Mouse (Mus musculus) intestine, embryonic 14.5 days (tissue): Measurements from ENCODE around the gene Srebf1. TPM values are rescaled to one million over a fixed set of nuclear protein-coding genes. Genes with fewer than 3 reads are reported as not detected.
A peak's percentile ranks its signal among the peaks of the same experiment; 100 is the strongest.

Source experiments
- ATAC-seq: fragments of 200-750 bp; cut with Nextera tagmentation; replicated peaks from 2 replicates; pipeline ENCODE4 v1.8.0; 2017; ENCODE audit warnings: low read depth, moderate number of reproducible peaks, moderate TSS enrichment, moderate library complexity; ENCODE audit not compliant: low FRiP score, low TSS enrichment
- DNase-seq: peaks from one replicate; pipeline ENCODE4 v3.0.0-alpha.2; 2018; ENCODE audit warnings: low spot score
- H3K27ac ChIP-seq: fragments of 300-500 bp; sonication (generic); 2 replicates; pipeline ENCODE4 v1.5.1; 2014; ENCODE audit warnings: low read depth, mild to moderate bottlenecking, control low read depth
- H3K27me3 ChIP-seq: fragments of 300-500 bp; sonication (generic); replicated peaks from 2 replicates; pipeline ENCODE4 v1.6.1; 2014; ENCODE audit warnings: low read length, control low read depth; ENCODE audit not compliant: control insufficient read depth, insufficient read depth
- H3K36me3 ChIP-seq: fragments of 300-500 bp; sonication (generic); 2 replicates; pipeline ENCODE4 v1.6.1; 2014; ENCODE audit warnings: low read length, control low read depth; ENCODE audit not compliant: control insufficient read depth, insufficient read depth
- H3K4me1 ChIP-seq: fragments of 300-500 bp; sonication (generic); replicated peaks from 2 replicates; pipeline ENCODE4 v1.6.1; 2014; ENCODE audit warnings: low read length, control low read depth, mixed read lengths; ENCODE audit not compliant: control insufficient read depth, insufficient read depth
- H3K4me2 ChIP-seq: fragments of 300-500 bp; sonication (generic); 2 replicates; pipeline ENCODE4 v1.6.1; 2014; ENCODE audit warnings: low read length
- H3K4me3 ChIP-seq: fragments of 300-500 bp; sonication (generic); 2 replicates; pipeline ENCODE4 v1.5.1; 2014; ENCODE audit warnings: low read depth, low read length, control low read depth, mixed read lengths
- H3K9ac ChIP-seq: fragments of 300-500 bp; sonication (generic); 2 replicates; pipeline ENCODE4 v1.6.1; 2014; ENCODE audit warnings: mild to moderate bottlenecking, low read length
- H3K9me3 ChIP-seq: fragments of 300-500 bp; sonication (generic); 2 replicates; pipeline ENCODE4 v1.6.1; 2016; ENCODE audit warnings: low read length, control low read depth; ENCODE audit not compliant: control insufficient read depth
- WGBS: fragments of 180-500 bp; shearing (Covaris S2); extraction: QIAGEN DNeasy Blood & Tissue Kit; methylation state at CpG from one replicate; pipeline ENCODE4 v1.1.7; 2014; 5-methylcytosine and 5-hydroxymethylcytosine counted together
- polyA plus RNA-seq: library from polyadenylated mRNA; unstranded; fragments of >200 nt; fragmentation: Nextera tagmentation; extraction: Ambion mirVana; gene quantifications from 2 replicates; pipeline ENCODE4 v1.2.1, GENCODE M21; 2014

Gene Srebf1
- polyA plus RNA-seq, 1 experiment from 2014 or later: 97.7 TPM

DNA sequence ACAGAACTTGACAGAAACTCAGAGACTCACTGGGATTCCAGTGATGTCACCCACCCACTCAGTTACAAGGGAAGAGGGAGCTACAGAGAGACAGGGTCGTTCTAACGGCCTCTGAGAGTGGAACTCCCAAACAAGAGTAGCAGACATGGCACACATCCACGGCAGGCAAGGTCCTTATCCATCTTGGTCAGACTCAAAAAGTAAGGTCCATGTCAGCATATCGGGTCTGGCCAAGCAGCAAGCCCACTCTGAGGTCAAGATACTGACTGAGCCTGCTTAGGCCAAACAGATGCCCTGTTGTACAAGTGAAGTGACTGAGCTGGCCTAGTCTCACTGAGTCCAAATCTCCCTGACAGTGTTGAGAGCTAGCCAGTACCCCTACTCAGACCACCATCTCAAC is 13.7 kb downstream of the Srebf1 start:
- no peaks in the 10 kb centered on the region for H3K27me3 ChIP-seq
- H3K9ac ChIP-seq: peak overlapping the region; percentile 47
- peak overlapping the region; percentile 37; the same call in 1 of the 2 replicates for H3K4me3 ChIP-seq
- no peaks in the 10 kb centered on the region for H3K9me3 ChIP-seq
- ATAC-seq: no peak
- H3K36me3 ChIP-seq: peaks cover 34% of the 10 kb centered on the region
- H3K4me2 ChIP-seq: peak overlapping the region; percentile 69
- peaks cover 45% of the 10 kb centered on the region for H3K4me1 ChIP-seq
- no peak for DNase-seq
- no peak overlapping the region; the same call in 1 of the 2 replicates for H3K27ac ChIP-seq
- WGBS: 33% methylated on average over 4 of the region's 4 CpGs

- Histone ChIP-seq H3K9ac (no peak overlapping the region; the same call in 1 of the 2 replicates), H3K36me3 (peaks cover 40% of the 10 kb centered on the region), H3K27ac (no peak overlapping the region; the same call in 1 of the 2 replicates), H3K27me3 (no peaks in the 10 kb centered on the region), H3K4me2 (peak overlapping the region; percentile 69), H3K9me3 (no peaks in the 10 kb centered on the region), H3K4me3 (0 out of 2 replicates have a peak overlapping the region, but pooled peaks have one; percentile 10), H3K4me1 (peaks cover 45% of the 10 kb centered on the region)
- no peak for DNase-seq
- WGBS: 62% methylated on average over 6 of the region's 6 CpGs
- no peak for ATAC-seq
Measured at GRCm38 (mm10) chr11:60208201-60208600, 14.2 kb downstream of the Srebf1 start.

DNA sequence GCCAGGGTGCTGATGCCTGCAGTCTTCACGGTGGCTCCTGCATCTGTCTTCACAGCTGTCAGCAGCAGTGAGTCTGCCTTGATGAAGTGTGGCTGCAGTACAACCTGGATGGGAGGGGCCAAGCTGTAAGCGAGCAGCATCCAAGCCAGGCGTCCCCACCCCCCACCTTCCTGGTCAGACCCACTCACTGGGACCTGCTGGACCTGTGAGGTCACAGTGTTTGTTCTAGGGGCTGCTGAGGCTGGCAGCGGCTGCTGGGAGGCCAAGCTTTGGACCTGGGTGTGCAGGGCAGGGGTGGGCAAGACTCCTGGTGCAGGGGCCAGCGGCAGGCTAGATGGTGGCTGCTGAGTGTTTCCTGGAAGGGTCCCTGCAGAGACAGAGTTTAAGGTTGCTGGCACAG is 16.2 kb downstream of the Srebf1 start:
- H3K27me3 ChIP-seq: no peaks in the 10 kb centered on the region
- H3K4me3 ChIP-seq: no peak overlapping the region
- 50% methylated on average over 5 of the region's 5 CpGs for WGBS
- peaks cover 59% of the 10 kb centered on the region for H3K36me3 ChIP-seq
- no peak overlapping the region for H3K27ac ChIP-seq
- peaks cover 30% of the 10 kb centered on the region for H3K4me1 ChIP-seq
- DNase-seq (no peak), ATAC-seq (no peak)
- no peaks in the 10 kb centered on the region for H3K9me3 ChIP-seq
- no peak overlapping the region for H3K4me2 ChIP-seq
- H3K9ac ChIP-seq: no peak overlapping the region

- no peaks in the 10 kb centered on the region for H3K9me3 ChIP-seq
- 83% methylated on average over 12 of the region's 12 CpGs for WGBS
- H3K36me3 ChIP-seq: peaks cover 71% of the 10 kb centered on the region
- DNase-seq (no peak), ATAC-seq (no peak)
- peaks cover 21% of the 10 kb centered on the region for H3K4me1 ChIP-seq
- no peak overlapping the region for H3K4me3 ChIP-seq
- H3K27me3 ChIP-seq: no peaks in the 10 kb centered on the region
- H3K27ac ChIP-seq: no peak overlapping the region
- H3K4me2 ChIP-seq: no peak overlapping the region
- H3K9ac ChIP-seq: no peak overlapping the region
Measured at GRCm38 (mm10) chr11:60205026-60205425, 17.4 kb downstream of the Srebf1 start.

GRCm38 (mm10) chr11:60202710-60203638 is 19.4 kb downstream of the Srebf1 start:
- no peak for ATAC-seq
- Histone ChIP-seq H3K27me3 (no peaks in the 10 kb centered on the region), H3K9ac (no peak overlapping the region), H3K9me3 (no peaks in the 10 kb centered on the region), H3K4me2 (no peak overlapping the region), H3K27ac (no peak overlapping the region), H3K4me1 (peaks cover under 1% of the 10 kb centered on the region; the same call in 1 of the 2 replicates), H3K4me3 (no peak overlapping the region), H3K36me3 (peaks cover 89% of the 10 kb centered on the region)
- no peak for DNase-seq
- 91% methylated on average over 26 of the region's 26 CpGs for WGBS

GRCm38 (mm10) chr11:60200384-60200783 is 22.0 kb downstream of the Srebf1 start:
- no peak overlapping the region for H3K4me2 ChIP-seq
- no peaks in the 10 kb centered on the region for H3K9me3 ChIP-seq
- no peaks in the 10 kb centered on the region; the same call in 1 of the 2 replicates for H3K4me1 ChIP-seq
- DNase-seq (no peak), ATAC-seq (no peak)
- no peaks in the 10 kb centered on the region for H3K27me3 ChIP-seq
- H3K27ac ChIP-seq: 0 out of 2 replicates have a peak overlapping the region, but pooled peaks have one; percentile 16
- H3K9ac ChIP-seq: no peak overlapping the region
- WGBS: 87% methylated on average over 11 of the region's 11 CpGs
- H3K36me3 ChIP-seq: peaks cover 90% of the 10 kb centered on the region
- H3K4me3 ChIP-seq: no peak overlapping the region

- Histone ChIP-seq H3K9ac (no peak overlapping the region), H3K36me3 (peaks cover 88% of the 10 kb centered on the region), H3K4me2 (no peak overlapping the region), H3K27me3 (no peaks in the 10 kb centered on the region), H3K9me3 (peaks cover 4% of the 10 kb centered on the region; the same call in 1 of the 2 replicates), H3K27ac (0 out of 2 replicates have a peak overlapping the region, but pooled peaks have one; percentile 16), H3K4me1 (no peaks in the 10 kb centered on the region; the same call in 1 of the 2 replicates), H3K4me3 (no peak overlapping the region)
- DNase-seq (peak; percentile 98), ATAC-seq (peak; percentile 65)
- WGBS: 21% methylated on average over 18 of the region's 18 CpGs
Measured at GRCm38 (mm10) chr11:60199702-60200184, 22.6 kb downstream of the Srebf1 start.

DNA sequence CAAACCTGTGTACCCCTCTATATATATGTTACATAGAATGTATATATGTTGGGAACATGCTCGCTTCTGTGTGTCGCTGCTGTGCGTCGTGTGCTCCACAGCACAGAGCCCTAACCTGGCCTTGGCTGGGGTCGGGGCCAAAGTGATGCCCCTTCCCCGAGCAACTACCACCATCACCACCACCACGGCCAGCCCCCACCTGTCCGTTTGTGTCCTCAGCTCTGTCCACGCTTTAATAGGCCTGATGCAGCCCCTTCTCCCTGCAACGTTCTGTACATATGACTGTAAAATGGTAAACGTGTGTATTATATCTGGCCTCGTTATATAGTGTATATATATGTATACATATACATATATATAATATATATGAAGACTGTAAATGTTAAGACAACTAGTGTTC is 23.7 kb downstream of the Srebf1 start:
- H3K36me3 ChIP-seq: peaks cover 88% of the 10 kb centered on the region
- H3K4me1 ChIP-seq: no peaks in the 10 kb centered on the region; the same call in 1 of the 2 replicates
- H3K4me2 ChIP-seq: no peak overlapping the region
- DNase-seq (no peak), ATAC-seq (no peak)
- no peaks in the 10 kb centered on the region for H3K27me3 ChIP-seq
- no peak overlapping the region for H3K9ac ChIP-seq
- no peak overlapping the region; the same call in 1 of the 2 replicates for H3K27ac ChIP-seq
- H3K9me3 ChIP-seq: peaks cover 13% of the 10 kb centered on the region; the same call in 1 of the 2 replicates
- no peak overlapping the region for H3K4me3 ChIP-seq
- WGBS: 84% methylated on average over 12 of the region's 12 CpGs
